Mouse (Mus musculus) ovary, postnatal 10 days (tissue): ENCODE data around the gene Camk2n1.

Experiments used
- DNase-seq: peaks from one replicate; pipeline ENCODE4 v3.0.0; 2022; ENCODE audit warnings: low spot score

The Camk2n1 gene

DNA sequence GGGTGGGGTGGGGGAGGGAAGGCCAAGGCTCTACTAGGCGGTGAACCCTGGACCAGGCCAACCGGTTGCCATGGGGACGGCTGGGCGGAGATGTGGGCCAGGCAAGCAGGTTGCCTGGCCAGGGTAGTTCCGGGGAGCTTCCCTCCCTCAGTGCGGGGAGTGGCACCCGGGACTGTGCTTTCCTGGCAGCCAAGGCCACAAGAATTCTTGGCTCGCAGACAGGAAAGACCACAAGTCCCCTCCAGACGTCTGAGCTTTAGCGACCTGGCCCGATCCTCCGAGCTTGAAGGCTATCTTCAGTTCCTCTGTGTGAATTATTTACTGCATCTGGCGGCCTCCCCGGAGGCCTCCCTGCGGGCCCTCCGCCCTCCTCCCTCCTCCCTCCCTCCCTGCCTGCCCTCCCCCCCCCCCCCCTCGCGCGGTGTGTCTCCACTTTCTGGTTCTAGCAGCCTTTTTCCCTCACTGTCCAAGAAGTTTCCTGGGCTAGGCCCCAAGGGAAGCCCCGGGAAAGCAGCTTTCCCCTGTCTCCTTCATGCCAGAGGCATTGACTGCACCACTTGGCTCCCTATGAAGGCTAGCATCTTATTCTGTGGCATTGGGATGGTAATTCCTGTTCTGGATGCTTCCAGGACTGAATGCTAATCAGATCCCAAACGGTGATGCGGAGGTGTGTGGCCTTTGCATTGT, 10.7 kb downstream of the Camk2n1 start:
- peak; percentile 51 for DNase-seq

DNA sequence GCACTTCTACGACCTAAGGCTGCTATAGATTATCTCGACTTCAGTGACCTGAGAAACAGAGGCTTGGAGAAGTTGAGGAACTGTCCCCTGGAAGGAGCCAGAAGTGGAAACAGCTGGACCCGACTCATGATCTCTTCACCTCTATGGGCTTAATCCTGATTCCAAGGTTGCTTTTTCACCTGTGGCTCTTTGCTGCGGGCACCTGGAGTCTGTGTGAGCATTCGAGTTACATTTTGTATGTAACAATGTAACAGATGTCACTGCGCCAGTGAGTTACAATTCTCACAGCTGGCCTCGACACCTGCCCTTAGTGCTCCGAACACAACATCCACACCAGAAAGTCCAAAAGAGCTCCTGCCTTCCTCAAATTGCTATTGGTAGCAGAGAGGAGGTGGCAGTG, 11.3 kb downstream of the Camk2n1 start:
- DNase-seq, result no peak

DNA sequence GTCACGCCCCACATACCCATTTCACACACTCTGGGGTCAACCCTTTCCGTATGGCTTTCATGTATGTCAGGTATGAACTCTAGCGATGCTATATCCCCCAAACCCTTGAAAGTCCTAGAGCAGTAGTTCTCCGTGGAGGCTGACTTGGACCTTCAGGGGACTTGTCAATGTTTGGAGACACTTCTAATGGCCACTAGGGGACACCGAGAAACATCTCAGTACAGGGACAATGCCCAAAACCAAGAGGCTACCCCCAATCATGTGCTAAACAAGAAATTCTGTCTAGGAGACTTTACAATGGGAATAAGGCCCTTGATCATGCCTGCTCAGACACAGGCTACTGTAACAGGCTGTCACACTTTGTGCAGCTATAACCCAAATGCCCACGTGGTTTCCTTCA, 12.6 kb downstream of the Camk2n1 start:
- no peak for DNase-seq

DNA sequence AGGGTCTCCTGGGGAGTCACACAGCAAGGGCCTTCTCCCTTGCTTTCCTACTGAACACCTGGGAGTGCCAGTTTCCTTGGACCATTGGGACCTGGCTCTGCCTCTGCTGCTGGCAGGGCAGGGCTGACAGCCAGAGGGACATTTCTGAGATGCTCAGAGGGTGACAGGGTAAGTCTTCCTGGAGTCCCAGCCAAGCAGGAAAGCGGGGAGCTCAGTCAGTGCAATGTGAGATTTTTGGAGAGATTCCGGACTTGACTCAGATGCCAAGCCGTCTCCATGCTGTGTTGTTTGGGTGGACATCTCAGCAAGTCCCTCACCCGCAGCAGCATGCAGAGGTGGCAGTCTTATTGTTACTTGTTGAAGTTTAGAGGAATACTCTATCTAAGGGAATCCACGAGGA, 13.3 kb downstream of the Camk2n1 start:
- DNase-seq, result no peak

DNA sequence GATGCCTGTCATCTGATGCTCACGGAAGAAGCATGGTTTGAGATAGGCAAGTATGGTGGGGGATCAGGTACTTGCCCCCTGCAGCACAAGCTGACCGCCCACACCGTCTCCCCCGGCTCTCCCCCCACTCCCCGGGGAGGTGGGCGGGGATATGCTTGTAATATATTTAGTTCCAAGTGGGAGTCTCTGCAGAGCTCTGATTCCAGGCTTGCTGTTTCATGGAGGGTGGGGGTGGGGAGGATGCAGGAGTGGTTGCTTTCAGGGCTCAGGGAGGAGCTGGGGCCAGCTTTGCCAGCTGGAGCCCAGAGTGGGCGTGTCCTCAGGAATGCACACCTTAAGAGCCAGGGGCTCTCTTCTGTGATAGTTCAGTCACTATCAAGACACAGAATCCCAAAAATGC, 15.0 kb downstream of the Camk2n1 start:
- DNase-seq, result no peak

DNA sequence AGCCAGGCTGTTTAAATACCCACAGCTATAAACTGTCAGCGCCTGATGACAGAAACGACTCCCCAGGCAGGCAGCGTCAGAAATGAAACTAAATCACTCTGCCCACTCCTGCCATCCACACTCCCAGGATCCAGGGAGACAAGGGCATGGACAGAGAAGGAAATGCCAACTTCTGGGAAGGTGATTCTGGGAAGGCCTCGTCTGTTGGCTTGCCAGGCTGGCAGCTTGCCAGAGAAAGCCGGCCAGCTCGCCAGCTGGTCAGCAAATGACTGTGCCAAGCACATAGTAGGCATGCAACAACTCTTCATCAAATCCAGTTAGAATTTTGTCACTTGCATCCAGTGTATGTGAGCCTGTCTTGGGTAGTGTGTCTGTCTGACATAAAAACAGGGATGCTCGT, 17.1 kb downstream of the Camk2n1 start:
- no peak for DNase-seq

DNA sequence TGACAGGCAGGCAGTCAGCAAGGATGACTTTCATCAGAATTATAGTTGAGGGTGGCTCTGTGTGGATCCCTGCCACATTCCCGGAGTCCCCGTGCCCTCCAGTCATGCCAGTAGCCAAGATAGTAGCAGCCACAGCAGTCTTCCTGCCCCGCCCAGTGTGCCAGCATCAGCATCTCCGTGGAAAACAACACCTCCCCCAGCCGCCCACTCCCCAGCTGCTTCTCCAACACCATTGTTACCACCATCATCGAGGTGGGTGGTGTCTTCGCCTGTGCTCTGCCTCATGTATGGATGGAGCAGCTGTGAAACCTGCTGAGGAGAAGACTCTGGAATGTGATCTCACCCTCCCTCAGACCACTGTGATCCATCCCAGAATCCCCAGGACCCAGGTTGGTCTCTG, 25.5 kb downstream of the Camk2n1 start:
- DNase-seq, result no peak

DNA sequence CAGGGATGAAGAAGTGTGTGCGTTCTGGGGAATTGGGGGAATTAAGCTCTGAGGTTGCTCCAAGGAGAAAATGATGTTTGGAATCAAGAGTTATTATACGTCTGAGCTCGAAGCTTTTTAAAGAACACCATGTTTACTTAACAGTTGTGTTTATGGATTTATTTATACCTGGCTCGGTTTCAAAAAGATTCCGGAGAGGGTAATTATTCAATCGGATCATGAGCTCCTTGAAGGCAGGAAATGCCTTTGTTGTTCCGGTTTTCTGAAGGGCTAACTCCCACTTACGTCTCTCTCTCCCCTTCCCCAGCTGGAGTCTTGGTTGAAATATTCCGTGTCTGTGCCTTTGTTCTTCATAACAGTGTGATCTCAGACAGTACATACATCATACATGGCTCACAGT, 26.8 kb downstream of the Camk2n1 start:
- no peak for DNase-seq

DNA sequence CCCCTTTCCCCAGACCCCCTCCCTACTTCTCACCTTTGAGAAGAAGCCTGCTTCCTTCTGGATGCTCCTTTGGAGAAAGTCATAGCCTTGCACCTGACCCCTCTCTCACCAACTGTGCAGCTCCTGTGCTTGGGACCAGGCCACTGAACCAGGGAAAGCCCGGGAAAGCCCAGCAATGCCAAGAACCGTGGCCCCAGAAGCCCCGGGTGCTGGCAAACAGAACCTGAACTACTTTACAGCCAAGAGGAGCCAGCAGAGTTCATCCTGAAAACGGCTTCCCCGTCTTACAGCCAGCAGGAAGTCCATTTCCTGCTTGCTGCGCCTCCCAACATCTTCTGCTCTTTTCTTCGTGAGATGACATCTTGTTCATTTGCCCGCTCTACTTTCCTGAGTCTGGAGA, 28.6 kb downstream of the Camk2n1 start:
- no peak for DNase-seq

DNA sequence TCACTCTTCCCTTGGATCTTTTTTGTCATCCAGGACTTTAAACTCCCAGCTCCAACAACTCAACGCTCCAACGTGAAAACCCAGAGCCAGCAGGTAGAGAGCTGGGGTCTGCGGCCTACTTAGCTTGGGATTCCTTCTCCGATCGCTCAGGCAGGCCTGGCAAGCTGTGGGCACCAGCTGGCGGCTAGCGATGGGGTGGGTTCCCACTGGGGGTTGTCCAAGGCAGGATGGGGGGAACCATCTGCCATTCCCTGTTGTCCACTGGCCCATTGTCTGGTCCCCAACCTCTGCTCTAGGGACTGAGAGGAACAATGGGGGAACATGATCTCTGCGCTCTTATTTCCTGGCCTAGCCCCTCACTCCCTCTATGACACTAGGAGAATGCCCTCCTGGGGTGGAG, 34.1 kb downstream of the Camk2n1 start:
- DNase-seq, result no peak

DNA sequence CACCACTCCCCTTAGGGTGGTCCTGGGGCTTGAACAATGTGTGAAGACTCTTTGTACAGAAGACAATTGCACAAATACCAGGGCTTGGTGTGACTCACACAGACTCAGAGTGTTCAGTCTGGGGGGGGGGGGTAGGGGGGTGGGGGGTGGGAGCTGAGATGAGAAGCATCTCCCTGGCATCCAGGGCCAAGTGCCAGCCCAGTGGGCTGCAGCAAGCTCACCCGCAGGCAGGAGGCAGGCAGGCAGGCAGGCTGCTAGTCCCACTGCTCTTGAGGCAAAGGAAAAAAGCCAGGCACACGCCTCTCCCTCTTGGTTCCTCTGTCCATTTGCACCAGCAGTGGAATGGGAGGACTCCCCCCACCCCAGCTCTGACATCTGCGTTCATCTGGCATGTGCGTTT, 37.0 kb downstream of the Camk2n1 start:
- no peak for DNase-seq

DNA sequence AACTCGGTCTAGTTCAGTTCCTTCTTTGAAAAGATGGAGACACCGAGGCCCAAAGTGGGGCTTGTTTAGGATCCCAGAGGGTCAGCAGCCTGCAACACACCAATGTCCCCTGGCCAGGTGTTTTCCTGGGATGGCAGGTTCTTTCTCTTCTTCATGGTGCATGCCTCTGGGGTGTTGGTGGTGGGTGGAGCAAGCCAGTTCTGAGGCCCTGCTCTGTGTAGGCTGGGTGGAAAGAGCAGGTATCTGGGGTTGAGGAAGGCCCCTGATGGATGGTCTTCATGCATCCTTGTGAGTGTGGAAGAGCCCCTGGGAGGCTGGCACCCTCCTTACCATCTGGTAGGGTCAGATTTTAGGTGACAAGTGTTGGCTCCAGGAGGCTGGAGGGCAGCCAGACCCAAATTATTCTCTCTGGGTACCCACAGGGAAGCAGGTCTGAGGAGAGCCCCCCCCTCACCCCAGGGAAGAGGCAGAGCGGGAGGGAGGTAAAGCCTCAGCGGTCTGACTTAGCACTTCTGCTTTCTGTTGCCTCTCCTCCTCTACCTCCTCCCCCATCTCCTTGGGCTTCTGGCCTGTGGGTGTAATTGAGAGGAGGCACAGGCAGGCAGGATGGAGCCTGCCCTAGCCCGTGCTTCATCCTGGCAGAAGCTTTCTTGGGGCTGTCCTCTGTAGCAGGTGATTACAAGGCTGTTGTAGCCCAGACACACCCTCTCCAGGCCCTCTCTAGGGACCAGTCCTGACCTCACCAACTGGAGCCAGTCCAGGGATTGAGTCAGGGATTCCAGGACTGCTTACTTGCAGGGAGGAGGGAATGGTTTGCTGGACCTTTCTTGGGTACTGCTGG, 39.3 kb downstream of the Camk2n1 start:
- no peak for DNase-seq

DNA sequence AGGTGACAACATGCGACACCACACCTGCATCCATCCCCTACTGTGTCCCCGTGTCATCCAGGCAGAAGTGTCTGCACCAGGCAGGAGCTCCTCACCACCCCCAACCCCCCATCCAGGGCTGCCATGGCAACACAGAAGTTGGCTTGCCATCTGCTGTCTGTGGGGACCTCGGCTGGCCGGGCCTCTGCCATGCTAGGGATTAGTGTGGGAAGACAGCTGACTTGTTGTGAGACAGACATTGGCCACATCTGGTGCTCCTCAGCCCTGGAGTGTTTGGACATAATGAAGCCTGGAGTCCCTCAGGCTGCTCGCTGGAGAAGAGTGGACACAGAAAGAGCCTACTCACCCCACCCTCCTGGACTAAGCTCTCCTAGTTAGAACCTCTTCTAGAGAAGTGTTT, 40.8 kb downstream of the Camk2n1 start:
- DNase-seq, result no peak

DNA sequence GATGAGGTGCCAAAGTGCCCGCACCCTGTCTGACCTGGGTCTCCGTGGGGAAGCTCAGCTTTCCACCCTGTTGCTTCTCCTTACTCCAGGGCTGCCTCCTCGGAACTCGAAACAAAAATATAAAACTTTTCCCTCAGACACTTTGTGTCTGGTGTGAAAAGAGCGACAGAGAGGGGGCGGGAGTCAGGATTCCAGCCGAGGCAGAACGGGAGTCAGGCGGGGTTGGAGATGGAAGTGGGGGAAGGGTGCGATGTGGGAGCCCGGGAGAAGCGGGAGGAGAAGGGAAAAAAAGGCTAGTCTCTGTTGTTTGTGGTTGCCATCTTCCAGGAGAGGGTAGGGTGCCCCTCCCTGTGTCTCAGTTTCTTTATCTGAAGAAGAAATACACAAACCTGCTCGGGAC, 41.7 kb downstream of the Camk2n1 start:
- no peak for DNase-seq

DNA sequence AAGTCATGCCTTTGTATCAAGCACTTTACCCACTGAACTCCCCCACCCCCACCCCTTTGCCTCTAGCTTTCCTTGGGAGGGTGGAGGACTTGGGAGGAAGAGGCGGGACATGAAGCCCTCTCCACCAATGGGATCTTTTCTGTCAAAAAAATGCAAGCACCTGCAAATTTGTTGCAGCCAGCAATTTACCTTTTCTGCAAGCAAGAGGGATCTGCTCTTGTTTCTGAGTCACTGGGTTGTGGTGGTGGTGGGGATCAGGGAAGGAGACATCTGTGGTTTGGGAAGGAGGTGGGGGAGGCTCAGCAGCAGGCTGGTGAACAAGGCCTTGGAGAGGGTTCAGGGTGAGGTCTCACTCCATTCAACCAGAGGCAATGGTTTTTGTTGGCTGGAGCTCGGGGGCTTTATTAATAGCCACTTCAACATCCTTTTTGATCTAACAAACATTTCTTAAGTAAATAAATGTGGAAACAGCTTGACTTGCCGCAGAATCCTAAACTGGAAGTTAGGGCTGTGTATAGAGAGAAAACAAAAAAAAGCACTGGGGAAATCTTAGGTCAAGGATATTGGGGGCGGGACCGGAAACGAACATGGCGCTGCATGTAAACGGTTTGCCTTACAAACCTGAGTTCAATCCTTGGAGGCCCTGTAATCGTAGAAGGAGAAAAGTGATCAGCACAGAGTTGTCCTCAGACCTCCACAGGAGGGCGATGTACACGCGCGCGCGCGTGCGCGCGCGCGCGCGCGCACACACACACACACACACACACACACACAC, 42.8 kb downstream of the Camk2n1 start:
- no peak for DNase-seq

DNA sequence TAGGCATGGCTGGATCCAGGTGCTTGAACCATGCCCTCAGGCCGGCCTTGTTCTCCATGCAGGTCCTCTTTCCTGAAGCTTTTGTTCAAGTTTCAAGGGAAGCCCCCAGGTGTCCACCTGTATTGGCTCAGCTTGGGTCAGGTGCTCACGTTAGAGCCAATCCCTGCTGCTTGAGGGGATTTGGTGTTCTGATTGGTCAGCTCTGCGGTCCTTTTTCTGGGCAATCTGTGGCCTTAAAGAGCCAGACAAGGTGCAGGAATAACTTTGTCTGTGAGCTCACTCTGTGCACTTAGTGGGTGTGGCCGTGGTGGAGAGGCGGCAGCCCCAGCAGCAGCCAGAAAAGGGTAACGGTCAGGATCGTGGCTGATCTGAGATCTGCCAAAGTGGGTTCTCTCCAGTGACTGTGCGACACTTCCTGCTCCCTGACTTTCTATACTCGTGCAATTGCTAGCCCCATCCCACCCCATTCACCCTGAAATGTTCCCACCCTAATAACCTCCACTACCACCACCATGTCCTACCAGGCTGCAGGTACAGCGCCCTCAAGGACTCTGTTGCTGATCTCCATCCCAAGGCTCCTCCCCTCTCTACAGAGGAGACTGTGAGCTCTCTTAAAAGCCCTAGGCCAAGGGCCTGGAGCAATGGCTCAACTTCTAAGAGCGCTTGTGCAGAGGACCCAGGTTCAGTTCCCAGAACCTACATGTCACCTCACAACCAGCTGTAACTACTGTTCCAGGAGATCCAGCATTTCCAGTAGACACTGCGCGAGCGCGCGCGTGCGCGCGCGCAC, 45.9 kb downstream of the Camk2n1 start:
- no peak for DNase-seq

DNA sequence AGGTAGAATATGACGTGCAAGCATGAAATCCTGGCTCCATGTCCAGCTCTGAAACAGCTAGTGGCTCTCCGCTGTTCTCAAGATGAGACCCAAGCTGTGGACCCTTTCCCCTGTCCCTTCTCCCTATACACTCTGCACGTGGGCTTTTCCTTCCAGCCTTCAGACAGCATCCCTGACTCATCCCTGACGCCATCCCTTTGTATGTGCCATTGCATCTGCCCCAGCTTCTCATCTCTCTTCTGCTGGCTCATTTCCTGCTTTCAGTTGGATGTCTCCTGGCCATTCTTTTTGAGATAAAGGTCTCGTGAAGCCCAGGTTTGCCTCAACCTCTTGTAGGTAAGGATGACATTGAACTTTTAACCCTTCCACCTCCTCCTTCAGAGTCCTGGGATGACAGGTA, 46.9 kb downstream of the Camk2n1 start:
- no peak for DNase-seq

DNA sequence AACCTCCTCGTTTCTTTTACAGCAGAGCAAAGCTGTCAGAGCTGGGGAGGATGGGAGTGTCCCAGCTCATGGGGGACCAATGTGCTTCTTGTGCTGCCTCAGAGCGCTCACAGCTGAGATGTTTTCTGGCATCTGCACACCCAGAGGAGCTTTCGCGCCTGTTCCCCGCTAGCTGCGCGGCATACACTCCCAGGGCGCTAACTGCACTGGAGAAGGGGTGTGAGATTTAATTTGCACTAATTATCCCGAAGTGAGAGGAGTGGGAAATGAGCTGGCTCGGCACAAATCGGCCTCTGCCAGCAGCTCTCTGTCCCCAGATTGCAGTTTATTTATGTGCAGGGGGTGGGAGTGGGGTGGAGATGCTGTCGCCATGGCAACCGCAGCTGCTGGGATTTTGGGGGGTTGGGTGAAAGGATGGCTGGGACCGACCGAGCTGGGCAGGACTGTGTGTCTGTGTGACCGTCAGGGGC, 50.6 kb downstream of the Camk2n1 start:
- DNase-seq, result no peak

DNA sequence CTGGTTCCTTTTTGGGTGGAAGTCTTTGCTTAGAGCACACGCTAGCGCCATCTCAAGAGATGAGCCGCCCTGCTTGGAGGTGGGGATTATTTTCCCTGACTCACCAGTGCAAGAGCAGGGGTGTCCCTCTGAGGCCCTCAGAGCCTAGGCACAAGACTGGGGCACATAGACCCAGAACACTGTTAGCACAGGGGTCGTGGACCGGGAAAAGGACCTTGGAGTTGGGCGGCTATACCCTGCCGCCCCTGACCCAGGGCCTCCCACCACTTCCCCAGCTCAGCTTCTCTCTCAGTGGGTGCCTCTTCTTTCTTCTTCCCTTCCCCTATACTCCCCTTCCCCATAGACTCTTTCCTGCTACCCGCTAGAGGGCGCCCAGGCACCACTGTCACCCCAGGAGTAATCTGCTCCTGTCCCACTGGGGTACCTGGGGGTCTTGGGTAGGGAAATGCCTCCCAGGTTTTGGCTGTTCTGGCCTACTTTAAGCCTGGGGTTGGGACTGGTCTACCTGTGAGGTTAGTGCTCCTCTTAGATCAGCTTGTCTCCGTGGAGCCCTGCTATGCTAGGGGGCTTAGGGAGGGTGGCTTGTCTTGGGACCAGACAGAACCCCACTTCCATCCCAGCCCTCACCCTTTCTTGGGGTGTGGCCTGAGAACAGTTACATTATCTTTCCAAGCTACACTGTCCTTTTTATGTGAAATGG, 51.2 kb downstream of the Camk2n1 start:
- DNase-seq, result no peak

DNA sequence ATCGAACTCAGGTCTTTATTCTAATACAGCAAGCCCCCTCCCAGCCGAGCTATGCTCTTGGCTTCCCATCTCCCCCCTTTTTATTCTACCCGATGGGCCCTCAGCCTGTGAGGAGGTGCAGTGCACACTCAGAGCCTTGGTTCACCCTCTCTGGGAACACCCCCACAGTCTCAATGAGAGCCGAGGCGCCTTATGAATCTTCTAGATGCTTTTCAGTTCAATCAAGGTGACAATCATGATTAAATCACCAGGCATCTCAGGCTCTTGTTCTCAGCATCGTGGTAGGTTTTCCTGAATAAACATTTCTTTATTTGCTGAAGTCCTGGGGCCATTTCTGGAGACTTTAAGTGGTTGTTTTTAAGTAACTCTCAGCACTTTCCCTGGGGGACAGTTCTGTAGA, 53.8 kb downstream of the Camk2n1 start:
- DNase-seq, result no peak
